Mouse (Mus musculus): ENCODE data around the gene Cfap99. TPM values are rescaled to one million over a fixed set of nuclear protein-coding genes. Genes with fewer than 3 reads are reported as not detected.

The Cfap99 gene
- 0.02 and 0.05 TPM in 2 replicates for polyA plus RNA-seq (2012; rRNA removed)

DNA sequence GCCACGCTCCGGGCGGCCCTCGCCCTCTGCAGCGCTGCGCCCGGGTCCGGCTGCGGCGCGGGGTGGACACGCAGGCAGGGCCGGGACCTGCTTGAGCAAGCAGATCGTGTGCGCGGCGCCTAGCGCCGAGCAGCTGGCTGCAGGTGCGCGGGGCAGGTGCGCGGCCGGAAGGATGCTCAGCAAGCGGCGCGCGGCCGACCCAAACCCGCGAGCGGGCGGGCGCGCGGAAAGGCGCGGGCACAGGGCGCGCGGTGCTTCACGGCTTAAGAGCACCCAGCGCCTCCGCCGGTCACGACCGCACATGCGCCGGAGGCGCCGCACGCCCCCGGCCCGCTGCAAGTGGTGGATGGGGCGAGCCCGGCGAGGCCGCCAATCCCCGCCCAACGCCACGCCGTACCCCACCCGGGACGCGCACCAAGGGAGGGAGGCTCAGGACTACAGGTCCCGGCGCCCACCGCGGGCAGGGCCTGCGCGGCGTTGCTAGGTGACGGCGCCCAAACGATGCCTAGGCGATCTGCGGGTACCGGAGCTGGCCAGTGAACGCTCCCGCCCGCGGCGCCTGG, at the start of gene Cfap99, which contains the start of gene Zfyve28:
Cfap99 (plus strand) TSS at position 447 of the 563 bp plus-strand sequence.
Zfyve28 (minus strand) TSS at position 296 of the 563 bp plus-strand sequence.

GRCm38 (mm10) chr5:34336097-34336774, 47.8 kb downstream of the Cfap99 start, which contains the start of gene Rnf4:
Gene Rnf4 (plus strand): TSS chr5:34336289.

GRCm38 (mm10) chr5:34369341-34370021, 81.1 kb downstream of the Cfap99 start, which contains the start of gene Fam193a:
Gene Fam193a (plus strand): TSS chr5:34369933.

Other genes starting within 250 kb of the Cfap99 start
- 0.59 and 1.2 TPM in 2 replicates for gene Poln, start 119.2 kb upstream of the Cfap99 start, polyA plus RNA-seq (2012; rRNA removed)
- gene Haus3, start 119.1 kb upstream of the Cfap99 start, polyA plus RNA-seq (2012; rRNA removed) = 26.0 and 30.2 TPM in 2 replicates
- 49.1 and 65.9 TPM in 2 replicates for gene Mxd4, start 100.9 kb upstream of the Cfap99 start, polyA plus RNA-seq (2012; rRNA removed)
- 2.2 and 2.8 TPM in 2 replicates for gene Zfyve28, start 151 bp upstream of the Cfap99 start, polyA plus RNA-seq (2012; rRNA removed)
- 159 and 252 TPM in 2 replicates for gene Rnf4, start 47.7 kb downstream of the Cfap99 start, polyA plus RNA-seq (2012; rRNA removed)
- 36.4 and 50.5 TPM in 2 replicates for gene Fam193a, start 81.3 kb downstream of the Cfap99 start, polyA plus RNA-seq (2012; rRNA removed)
- gene Tnip2, start 225.4 kb downstream of the Cfap99 start, polyA plus RNA-seq (2012; rRNA removed) = 7.8 and 10.3 TPM in 2 replicates
- 17.2 and 19.8 TPM in 2 replicates for gene Sh3bp2, start 237.2 kb downstream of the Cfap99 start, polyA plus RNA-seq (2012; rRNA removed)